Comparison of ENCODE assay signal across 8 mouse cellular contexts in genomic region chr10:86705318-86705921, GRCm38 (mm10). TPM values are rescaled to one million over a fixed set of nuclear protein-coding genes. Genes with fewer than 3 reads are reported as not detected.
A peak's percentile ranks its signal among the peaks of the same experiment; 100 is the strongest.
DNase-seq lines count a peak whose midpoint lies in the region; ATAC-seq lines count a peak whose summit lies in the region.

Gene Hsp90b1 (minus strand): TSS chr10:86705509.
Gene Ttc41 (plus strand): TSS chr10:86705811.

- peak within 1 kb of the TSS; percentile 96 for H3K9ac ChIP-seq in hindbrain, embryonic 11.5 days (ENCODE audit: low read depth, low read length)

- peak within 1 kb of the TSS; percentile 89 for H3K27ac ChIP-seq in hindbrain, embryonic 11.5 days (ENCODE audit: low read depth, low read length)

- peaks cover 7% of the 10 kb centered on the region for H3K4me1 ChIP-seq in hindbrain, embryonic 11.5 days (replicated peaks; ENCODE audit: control insufficient read depth, insufficient read depth, low read length)

- peak within 1 kb of the TSS; percentile 77 for H3K4me2 ChIP-seq in hindbrain, embryonic 11.5 days (replicated peaks; ENCODE audit: low read depth, low read length)

- H3K36me3 ChIP-seq in hindbrain, embryonic 11.5 days (ENCODE audit: control insufficient read depth, insufficient read depth, low read length) = peaks cover 9% of the 10 kb centered on the region; the same call in 1 of the 2 replicates

- peak within 1 kb of the TSS; percentile 69 for H3K4me3 ChIP-seq in hindbrain, embryonic 11.5 days (ENCODE audit: low read depth, low read length)

- DNase-seq in Muller cell, postnatal 12 days (ENCODE audit: inconsistent ontology term) = peak; percentile 100
- peak; percentile 100 for DNase-seq in cerebellum, adult 9-11 months
- DNase-seq in frontal cortex, adult 2 months (ENCODE audit: extremely low spot score in 1 of 2, low spot score in 1 of 2) = peak; percentile 99 to 100
- DNase-seq in hindbrain, embryonic 11.5 days (ENCODE audit: low spot score) = peak; percentile 98
- DNase-seq in layer of hippocampus, postnatal 10 days (ENCODE audit: low spot score in 2 of 2) = peak; percentile 97 to 98
- DNase-seq in lung, postnatal 10 days = peak; percentile 99
- DNase-seq in ovary, postnatal 36 days (ENCODE audit: low spot score) = peak; percentile 98
- DNase-seq in thymus, postnatal 25 days = peak; percentile 97

- H3K9me3 ChIP-seq in hindbrain, embryonic 11.5 days (ENCODE audit: control insufficient read depth, low read length) = no peaks in the 10 kb centered on the region

- ATAC-seq in hindbrain, embryonic 11.5 days (ENCODE audit: low FRiP score) = peak; percentile 98

- under 1% methylated on average over 51 of the region's 51 CpGs for WGBS in hindbrain, embryonic 11.5 days

- no peaks in the 10 kb centered on the region for H3K27me3 ChIP-seq in hindbrain, embryonic 11.5 days (ENCODE audit: control insufficient read depth, insufficient read depth, low read length)

RNA-seq across cellular contexts. Expression of gene Hsp90b1, which starts in this region (rescaled TPM):
- 188 and 199 TPM in 2 replicates for polyA plus RNA-seq in frontal cortex, adult 2 months (2012; rRNA removed)
- 522 and 547 TPM in 2 replicates for polyA plus RNA-seq in hindbrain, embryonic 11.5 days (2014; fragmentation: Nextera tagmentation; extraction: Ambion mirVana)
- total RNA-seq in layer of hippocampus, postnatal 10 days (2021) = 100 to 1,000 TPM; 263 to 275 TPM

RNA-seq across cellular contexts. Expression of gene Ttc41, which starts in this region (rescaled TPM):
- polyA plus RNA-seq in frontal cortex, adult 2 months (2012; rRNA removed) = 2.2 and 3.3 TPM in 2 replicates
- 1.1 and 2.0 TPM in 2 replicates for polyA plus RNA-seq in hindbrain, embryonic 11.5 days (2014; fragmentation: Nextera tagmentation; extraction: Ambion mirVana)
- 1 to 10 TPM; 1.2 to 1.4 TPM for total RNA-seq in layer of hippocampus, postnatal 10 days (2021)

Comparison
In these comparisons a context has a peak if more than half of its experiments do, and no peak if none do; other contexts are left out.
1. Peak in every context shown above with its lines: DNase-seq, ATAC-seq, H3K4me3 ChIP-seq and H3K27ac ChIP-seq.